Mouse (Mus musculus) myocyte (in vitro differentiated cells): Measurements from ENCODE around the gene Myo9a.

Source experiments
- CEBPB ChIP-seq: IDR thresholded peaks from 2 replicates; pipeline ENCODE4 v1.6.1; 2011; ENCODE audit warnings: mild to moderate bottlenecking, moderate library complexity; ENCODE audit not compliant: poor library complexity, insufficient read depth, severe bottlenecking
- E2F4 ChIP-seq: IDR thresholded peaks from one replicate; pipeline ENCODE4 v1.6.1; 2011; ENCODE audit warnings: mild to moderate bottlenecking, control low read depth, moderate library complexity; ENCODE audit not compliant: insufficient read depth
- MAX ChIP-seq: IDR thresholded peaks from one replicate; pipeline ENCODE4 v1.6.1; 2011; ENCODE audit warnings: low read depth, mild to moderate bottlenecking, control low read depth
- MYOD1 ChIP-seq, 3 experiments: IDR thresholded peaks; one replicate each; pipeline ENCODE4 v1.6.1; 2011; ENCODE audit warnings: control low read depth in 2 of 3, low read depth in 2 of 3, mild to moderate bottlenecking in 2 of 3, moderate library complexity in 1 of 3; ENCODE audit not compliant: insufficient read length in 2 of 3, control insufficient read depth in 1 of 3
- MYOG ChIP-seq, 3 experiments: IDR thresholded peaks; one replicate each; pipeline ENCODE4 v1.6.1; 2011; ENCODE audit warnings: control low read depth in 2 of 3, low read depth in 2 of 3, mild to moderate bottlenecking in 2 of 3; ENCODE audit not compliant: insufficient read length in 2 of 3, control insufficient read depth in 1 of 3, insufficient read depth in 1 of 3
- POLR2A ChIP-seq: IDR thresholded peaks from one replicate; pipeline ENCODE4 v1.6.1; 2011; ENCODE audit warnings: low read depth, mild to moderate bottlenecking, control low read depth, moderate library complexity; ENCODE audit not compliant: insufficient read length
- POLR2AphosphoS2 ChIP-seq: IDR thresholded peaks from one replicate; pipeline ENCODE4 v1.6.1; 2011; ENCODE audit warnings: low read depth, control low read depth; ENCODE audit not compliant: insufficient read length
- SRF ChIP-seq: IDR thresholded peaks from one replicate; pipeline ENCODE4 v1.6.1; 2011; ENCODE audit warnings: low read depth; ENCODE audit not compliant: control insufficient read depth, insufficient read length
- TCF12 ChIP-seq: IDR thresholded peaks from one replicate; pipeline ENCODE4 v1.6.1; 2011; ENCODE audit warnings: mild to moderate bottlenecking, control low read depth; ENCODE audit not compliant: poor library complexity, insufficient read depth, severe bottlenecking
- TCF3 ChIP-seq: IDR thresholded peaks from one replicate; pipeline ENCODE4 v1.6.1; 2011; ENCODE audit warnings: low read depth, control low read depth; ENCODE audit not compliant: insufficient read length
- USF1 ChIP-seq: IDR thresholded peaks from one replicate; pipeline ENCODE4 v1.6.1; 2011; ENCODE audit warnings: low read depth, mild to moderate bottlenecking, control low read depth, moderate library complexity

DNA sequence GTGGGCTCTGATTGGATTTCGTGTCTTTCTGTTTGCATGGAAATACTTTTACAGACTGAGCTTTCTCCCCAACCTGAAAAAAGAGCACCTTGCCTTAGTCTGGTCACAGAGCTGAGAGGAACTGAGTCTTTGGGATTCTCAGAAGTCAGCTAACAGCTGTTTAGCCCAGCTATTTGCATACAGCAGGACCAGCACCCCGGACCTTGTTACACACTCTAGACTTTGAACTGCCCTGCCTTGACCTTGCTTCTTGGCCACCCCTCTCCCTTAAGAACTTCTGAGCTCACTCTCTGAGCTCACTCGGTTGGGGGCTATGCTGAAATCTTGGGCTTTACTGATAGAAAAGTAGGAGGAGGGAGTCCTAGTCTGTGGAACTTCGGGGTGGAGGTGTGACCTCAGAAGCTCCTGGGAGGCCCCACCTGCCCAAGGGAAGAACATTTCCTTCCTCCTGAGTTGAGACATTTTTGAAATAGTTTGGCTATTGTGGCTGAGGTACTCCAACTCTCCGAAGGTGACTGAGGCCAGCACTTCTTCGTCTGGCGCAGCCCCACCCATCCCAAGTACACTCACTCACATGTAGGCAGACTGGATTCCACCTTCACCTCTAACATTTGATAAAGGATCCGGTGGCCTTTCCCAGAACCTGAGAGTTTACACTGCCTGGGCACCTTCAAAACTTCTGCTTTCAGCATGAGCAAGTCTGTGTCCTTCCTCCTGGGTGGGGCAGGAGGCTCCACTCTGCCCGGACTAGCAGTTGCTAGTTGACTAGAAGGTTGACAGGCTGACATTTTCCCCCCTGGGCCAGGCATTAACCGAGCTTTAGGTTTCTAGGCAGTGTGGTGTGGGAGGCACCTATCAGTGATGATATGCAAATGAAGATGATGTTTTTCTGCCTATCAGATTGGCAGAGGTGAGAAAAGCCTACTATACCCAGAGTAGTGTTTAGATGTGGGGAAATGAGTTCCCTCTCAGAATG, 43.6 kb upstream of the Myo9a start:
- TF ChIP-seq POLR2AphosphoS2: no peak
- TF ChIP-seq MYOG (IDR thresholded peaks at IDR 0.05; ENCODE audit: control insufficient read depth in 1 of 3, insufficient read depth in 1 of 3, insufficient read length in 2 of 3, low read depth in 2 of 3): no peak
- no peak for TF ChIP-seq USF1
- TF ChIP-seq POLR2A: no peak
- TF ChIP-seq MAX: no peak
- TF ChIP-seq CEBPB: no peak
- no peak for TF ChIP-seq MYOD1 (IDR thresholded peaks at IDR 0.05; ENCODE audit: control insufficient read depth in 1 of 3, insufficient read length in 2 of 3, low read depth in 2 of 3)
- TF ChIP-seq SRF: no peak
- TF ChIP-seq TCF12: no peak
- TF ChIP-seq E2F4: no peak
- TF ChIP-seq TCF3: no peak
